Mouse (Mus musculus): ENCODE measurements around the gene Bex6. TPM values are rescaled to one million over a fixed set of nuclear protein-coding genes. Genes with fewer than 3 reads are reported as not detected.

The Bex6 gene
- polyA plus RNA-seq, 1 experiment from 2014 or later = 0.35 TPM

GRCm38 (mm10) chr16:32164396-32165027 is 15.1 kb upstream of the Bex6 start:
- WGBS = 63% methylated on average over 19 of the region's 19 CpGs
- Histone ChIP-seq H3K27me3 (ENCODE audit: control insufficient read depth, insufficient read depth, low read length) (no peaks in the 10 kb centered on the region), H3K4me1 (ENCODE audit: control insufficient read depth, insufficient read depth, low read length) (peaks cover 5% of the 10 kb centered on the region; the same call in 1 of the 2 replicates), H3K9ac (replicated peaks; ENCODE audit: low read depth, low read length) (no peak overlapping the region), H3K4me2 (replicated peaks; ENCODE audit: low read depth, low read length) (peak overlapping the region; percentile 67), H3K27ac (ENCODE audit: low read length) (no peak overlapping the region), H3K36me3 (ENCODE audit: control insufficient read depth, insufficient read depth, low read length) (no peaks in the 10 kb centered on the region), H3K9me3 (ENCODE audit: control insufficient read depth, low read depth, low read length) (no peaks in the 10 kb centered on the region), H3K4me3 (ENCODE audit: low read depth, low read length) (peak overlapping the region; percentile 23; the same call in 1 of the 2 replicates)
- ATAC-seq (ENCODE audit: insufficient number of reproducible peaks, insufficient read depth, low FRiP score, low read depth) = no peak

GRCm38 (mm10) chr16:32165281-32165821 is 14.3 kb upstream of the Bex6 start, which contains the start of gene Nrros:
Nrros (minus strand) TSS chr16:32165594.
- no peaks in the 10 kb centered on the region for H3K36me3 ChIP-seq (ENCODE audit: control insufficient read depth, insufficient read depth, low read length)
- no peaks in the 10 kb centered on the region for H3K27me3 ChIP-seq (ENCODE audit: control insufficient read depth, insufficient read depth, low read length)
- peak within 1 kb of the TSS; percentile 2; the same call in 1 of the 2 replicates for H3K9ac ChIP-seq (replicated peaks; ENCODE audit: low read depth, low read length)
- peak within 1 kb of the TSS; percentile 23 for H3K4me3 ChIP-seq (ENCODE audit: low read depth, low read length)
- WGBS = under 1% methylated on average over 25 of the region's 25 CpGs
- H3K4me2 ChIP-seq (replicated peaks; ENCODE audit: low read depth, low read length) = peak within 1 kb of the TSS; percentile 67
- H3K27ac ChIP-seq (ENCODE audit: low read length) = no peak within 1 kb of the TSS
- H3K4me1 ChIP-seq (ENCODE audit: control insufficient read depth, insufficient read depth, low read length) = peaks cover 5% of the 10 kb centered on the region; the same call in 1 of the 2 replicates
- H3K9me3 ChIP-seq (ENCODE audit: control insufficient read depth, low read depth, low read length) = no peaks in the 10 kb centered on the region
- ATAC-seq (ENCODE audit: insufficient number of reproducible peaks, insufficient read depth, low FRiP score, low read depth) = peak; percentile 42; the same call in 1 of the 2 replicates

- H3K4me3 ChIP-seq (ENCODE audit: low read depth, low read length) = no peak overlapping the region
- no peak for ATAC-seq (ENCODE audit: insufficient number of reproducible peaks, insufficient read depth, low FRiP score, low read depth)
- H3K27me3 ChIP-seq (ENCODE audit: control insufficient read depth, insufficient read depth, low read length) = no peaks in the 10 kb centered on the region
- 93% methylated on average over 4 of the region's 4 CpGs for WGBS
- H3K4me2 ChIP-seq (replicated peaks; ENCODE audit: low read depth, low read length) = no peak overlapping the region
- H3K4me1 ChIP-seq (ENCODE audit: control insufficient read depth, insufficient read depth, low read length) = peaks cover 5% of the 10 kb centered on the region; the same call in 1 of the 2 replicates
- no peak overlapping the region for H3K9ac ChIP-seq (replicated peaks; ENCODE audit: low read depth, low read length)
- H3K27ac ChIP-seq (ENCODE audit: low read length) = no peak overlapping the region
- no peaks in the 10 kb centered on the region for H3K36me3 ChIP-seq (ENCODE audit: control insufficient read depth, insufficient read depth, low read length)
- H3K9me3 ChIP-seq (ENCODE audit: control insufficient read depth, low read depth, low read length) = no peaks in the 10 kb centered on the region
Measured at GRCm38 (mm10) chr16:32167819-32168545, 11.6 kb upstream of the Bex6 start.

GRCm38 (mm10) chr16:32171031-32171731 is 8.4 kb upstream of the Bex6 start:
- Histone ChIP-seq H3K4me1 (ENCODE audit: control insufficient read depth, insufficient read depth, low read length) (no peaks in the 10 kb centered on the region), H3K9me3 (ENCODE audit: control insufficient read depth, low read depth, low read length) (no peaks in the 10 kb centered on the region), H3K9ac (replicated peaks; ENCODE audit: low read depth, low read length) (no peak overlapping the region), H3K36me3 (ENCODE audit: control insufficient read depth, insufficient read depth, low read length) (no peaks in the 10 kb centered on the region), H3K4me3 (ENCODE audit: low read depth, low read length) (no peak overlapping the region), H3K27ac (ENCODE audit: low read length) (no peak overlapping the region), H3K4me2 (replicated peaks; ENCODE audit: low read depth, low read length) (no peak overlapping the region), H3K27me3 (ENCODE audit: control insufficient read depth, insufficient read depth, low read length) (no peaks in the 10 kb centered on the region)
- no peak for ATAC-seq (ENCODE audit: insufficient number of reproducible peaks, insufficient read depth, low FRiP score, low read depth)
- 88% methylated on average over 5 of the region's 5 CpGs for WGBS

- Histone ChIP-seq H3K36me3 (ENCODE audit: control insufficient read depth, insufficient read depth, low read length) (no peaks in the 10 kb centered on the region), H3K9me3 (ENCODE audit: control insufficient read depth, low read depth, low read length) (no peaks in the 10 kb centered on the region), H3K4me3 (ENCODE audit: low read depth, low read length) (no peak overlapping the region), H3K9ac (replicated peaks; ENCODE audit: low read depth, low read length) (no peak overlapping the region), H3K27ac (ENCODE audit: low read length) (no peak overlapping the region), H3K4me2 (replicated peaks; ENCODE audit: low read depth, low read length) (no peak overlapping the region), H3K4me1 (ENCODE audit: control insufficient read depth, insufficient read depth, low read length) (no peaks in the 10 kb centered on the region), H3K27me3 (ENCODE audit: control insufficient read depth, insufficient read depth, low read length) (no peaks in the 10 kb centered on the region)
- ATAC-seq (ENCODE audit: insufficient number of reproducible peaks, insufficient read depth, low FRiP score, low read depth) = no peak
- 66% methylated on average over 11 of the region's 11 CpGs for WGBS
Measured at GRCm38 (mm10) chr16:32173401-32173800, 6.2 kb upstream of the Bex6 start.

GRCm38 (mm10) chr16:32174340-32175005 is 5.2 kb upstream of the Bex6 start:
- H3K27me3 ChIP-seq (ENCODE audit: control insufficient read depth, insufficient read depth, low read length) = no peaks in the 10 kb centered on the region
- no peaks in the 10 kb centered on the region for H3K9me3 ChIP-seq (ENCODE audit: control insufficient read depth, low read depth, low read length)
- H3K9ac ChIP-seq (replicated peaks; ENCODE audit: low read depth, low read length) = no peak overlapping the region
- no peak for ATAC-seq (ENCODE audit: insufficient number of reproducible peaks, insufficient read depth, low FRiP score, low read depth)
- no peak overlapping the region for H3K4me3 ChIP-seq (ENCODE audit: low read depth, low read length)
- H3K4me1 ChIP-seq (ENCODE audit: control insufficient read depth, insufficient read depth, low read length) = no peaks in the 10 kb centered on the region
- no peak overlapping the region for H3K4me2 ChIP-seq (replicated peaks; ENCODE audit: low read depth, low read length)
- 68% methylated on average over 8 of the region's 8 CpGs for WGBS
- no peak overlapping the region for H3K27ac ChIP-seq (ENCODE audit: low read length)
- H3K36me3 ChIP-seq (ENCODE audit: control insufficient read depth, insufficient read depth, low read length) = no peaks in the 10 kb centered on the region

- no peaks in the 10 kb centered on the region for H3K9me3 ChIP-seq (ENCODE audit: control insufficient read depth, low read depth, low read length)
- H3K4me2 ChIP-seq (replicated peaks; ENCODE audit: low read depth, low read length) = no peak overlapping the region
- H3K36me3 ChIP-seq (ENCODE audit: control insufficient read depth, insufficient read depth, low read length) = no peaks in the 10 kb centered on the region
- WGBS = 92% methylated on average over 4 of the region's 4 CpGs
- H3K4me3 ChIP-seq (ENCODE audit: low read depth, low read length) = no peak overlapping the region
- H3K27me3 ChIP-seq (ENCODE audit: control insufficient read depth, insufficient read depth, low read length) = no peaks in the 10 kb centered on the region
- ATAC-seq (ENCODE audit: insufficient number of reproducible peaks, insufficient read depth, low FRiP score, low read depth) = no peak
- H3K9ac ChIP-seq (replicated peaks; ENCODE audit: low read depth, low read length) = no peak overlapping the region
- H3K4me1 ChIP-seq (ENCODE audit: control insufficient read depth, insufficient read depth, low read length) = no peaks in the 10 kb centered on the region
- no peak overlapping the region for H3K27ac ChIP-seq (ENCODE audit: low read length)
Measured at GRCm38 (mm10) chr16:32175029-32175428, 4.6 kb upstream of the Bex6 start.

Data from stomach, embryonic 14.5 days (tissue).